Mouse (Mus musculus) CH12.LX (cell line): Measurements from ENCODE around the gene Palm2.

ENCODE experiments used
- RCOR1 ChIP-seq: conservative IDR thresholded peaks from 2 replicates; pipeline ENCODE4 v1.6.1; 2012; ENCODE audit warnings: low read depth, mild to moderate bottlenecking, inconsistent platforms, low read length, improper control_type of control experiment
- SIN3A ChIP-seq: IDR thresholded peaks from 2 replicates; pipeline ENCODE4 v1.6.1; 2012; ENCODE audit warnings: low read length, improper control_type of control experiment, inconsistent platforms
- ZC3H11A ChIP-seq: IDR thresholded peaks from 2 replicates; pipeline ENCODE4 v1.6.1; 2012; ENCODE audit warnings: low read depth, mild to moderate bottlenecking, inconsistent platforms, low read length, improper control_type of control experiment

DNA sequence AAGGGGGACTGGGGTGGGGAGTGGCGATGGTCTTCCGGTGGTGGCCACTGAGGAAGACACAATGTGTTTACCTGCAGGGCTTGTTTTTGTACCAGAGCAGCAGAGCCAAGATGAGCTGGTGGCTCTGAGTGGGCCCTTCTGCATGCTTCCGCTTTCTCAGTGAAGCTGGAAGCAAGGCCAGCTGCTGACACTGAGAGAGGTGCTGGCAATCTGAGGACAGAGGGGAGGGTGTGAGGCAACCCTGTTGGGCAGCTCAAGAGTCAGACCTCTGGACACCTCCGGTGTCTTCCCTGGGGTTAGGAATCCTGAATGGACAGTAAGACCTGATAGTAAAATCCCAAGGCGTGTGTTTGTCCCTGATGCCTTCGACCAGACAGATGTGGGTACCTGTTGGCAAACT lies 165.9 kb downstream of the Palm2 start:
- no peak for TF ChIP-seq SIN3A
- no peak for TF ChIP-seq ZC3H11A
- no peak for TF ChIP-seq RCOR1
